Mouse (Mus musculus): ENCODE measurements around the gene Scgb1b29.
"Not testable (repeated sequence)": the region's sequence is repeated elsewhere in the genome, so short reads cannot be mapped to it uniquely, and the experiment has no call there.

Scgb1b29 gene

DNA sequence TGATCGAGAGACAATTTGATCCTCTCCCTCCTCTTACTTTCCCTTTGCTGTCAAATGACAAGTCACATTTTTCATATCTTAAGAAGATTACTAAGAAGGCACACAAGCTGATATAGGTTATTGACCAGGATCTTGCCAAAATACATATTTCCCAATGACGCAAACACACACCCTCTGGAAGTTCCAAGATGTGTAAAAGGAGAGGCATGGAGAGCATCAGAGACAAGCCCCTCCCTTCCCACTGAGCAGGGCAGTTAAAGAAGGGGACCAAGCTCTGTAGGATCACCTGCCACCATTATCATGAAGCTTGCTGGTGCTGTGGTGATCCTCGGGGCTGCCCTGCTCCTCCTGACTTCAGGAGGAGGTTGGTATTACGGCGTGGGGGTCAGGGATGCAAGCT lies at the start of gene Scgb1b29:
Gene Scgb1b29 (plus strand): TSS at position 301 of the 400 bp plus-strand sequence.
- not testable (repeated sequence) for DNase-seq

DNA sequence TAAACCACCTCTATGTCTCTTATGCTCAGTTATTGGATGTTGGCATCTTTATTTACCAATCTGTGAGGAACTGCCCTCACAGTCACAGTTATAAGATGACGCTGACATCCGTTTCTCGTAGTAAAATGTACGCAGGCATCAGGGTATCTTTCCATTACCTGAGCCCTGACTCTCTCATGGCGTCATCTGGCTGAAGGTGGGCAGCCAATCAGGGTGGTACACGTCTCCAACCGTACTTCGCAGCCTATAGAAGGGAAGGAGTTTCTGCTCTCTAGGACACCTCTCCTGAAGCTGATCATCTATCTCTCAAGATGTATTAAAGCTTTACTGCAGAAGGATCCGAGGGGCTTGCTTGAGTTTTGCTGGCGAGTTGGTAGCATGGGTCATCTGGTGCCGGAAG lies 12.7 kb upstream of the Scgb1b29 start:
- DNase-seq, result not testable (repeated sequence)
